ENCODE assay signal across 19 mouse cellular contexts in the genomic region with DNA sequence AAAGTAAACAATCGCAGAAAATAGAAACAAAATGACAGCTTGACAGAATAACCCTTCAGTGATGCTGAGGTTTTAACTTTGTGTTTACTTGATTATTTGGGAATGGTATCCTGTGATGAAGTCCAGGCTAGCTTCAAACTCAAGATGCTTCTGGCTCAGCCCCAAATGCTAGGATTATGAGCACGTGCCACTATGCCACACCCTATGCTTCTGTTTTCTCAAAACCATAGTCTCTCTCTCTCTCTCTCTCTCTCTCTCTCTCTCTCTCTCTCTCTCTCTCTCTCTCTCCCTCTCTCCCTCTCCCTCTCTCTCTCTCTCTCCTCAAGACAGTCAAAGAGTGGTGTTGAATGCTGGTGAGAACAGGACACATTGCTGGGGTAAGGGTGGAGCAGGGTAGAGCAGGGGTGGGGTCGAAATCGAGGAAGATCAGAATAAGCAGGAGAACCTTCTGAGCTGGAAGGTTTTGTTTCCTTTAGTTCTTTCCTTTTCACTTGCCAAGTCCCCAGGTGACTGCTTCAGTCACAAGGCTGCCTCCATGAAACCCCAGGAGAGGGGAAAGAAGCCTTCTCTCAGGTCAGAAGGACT.
A peak's percentile ranks its signal among the peaks of the same experiment; 100 is the strongest.
DNase-seq lines count a peak whose midpoint lies in the region; ATAC-seq and TF ChIP-seq lines count a peak whose summit lies in the region.
"Had no signal": no experiment of that assay in that cellular context is flagged by ENCODE, and none has a peak within 500 bp of the region (broad histone marks: within the 10 kb centered on the region; RNA-seq: fewer than 3 reads in every experiment).

No protein-coding gene starts in this region.

- no peak for DNase-seq in lung, adult 2 months
- no peak for DNase-seq in stomach, postnatal 0 days (ENCODE audit: low spot score)
- DNase-seq in B cell, adult 2 months, result no peak
- no peak for DNase-seq in layer of hippocampus, adult 8-10 months (ENCODE audit: low spot score in 2 of 2)
- DNase-seq: cerebellum, postnatal 14 days; heart, postnatal 36 days; kidney, adult 11 months; layer of hippocampus, postnatal 36 days; retina, postnatal 1 day; right cerebral cortex, postnatal 4 days had no signal

- no peak overlapping the region for H3K4me3 ChIP-seq in lung, embryonic 15.5 days
- H3K4me3 ChIP-seq in lung, adult 2 months (replicated peaks; ENCODE audit: extremely low read depth, low read depth, low read length), result no peak overlapping the region
- no peak overlapping the region for H3K4me3 ChIP-seq in liver, embryonic 16.5 days (ENCODE audit: low read depth, low read length)
- H3K4me3 ChIP-seq in stomach, postnatal 0 days (ENCODE audit: low read depth, low read length), result no peak overlapping the region
- H3K4me3 ChIP-seq: forebrain, embryonic 13.5 days; hindbrain, embryonic 15.5 days; limb, embryonic 13.5 days; midbrain, embryonic 12.5 days had no signal

- WGBS in lung, embryonic 15.5 days, result 47% methylated on average over 4 of the region's 4 CpGs
- WGBS in lung, adult 2 months, result 50% methylated on average over 4 of the region's 4 CpGs
- WGBS in liver, embryonic 16.5 days (ENCODE audit: insufficient replicate concordance), result 41% methylated on average over 4 of the region's 4 CpGs
- WGBS in stomach, postnatal 0 days, result 48% methylated on average over 4 of the region's 4 CpGs

- no peaks in the 10 kb centered on the region for H3K9me3 ChIP-seq in lung, embryonic 15.5 days
- H3K9me3 ChIP-seq in liver, embryonic 16.5 days (replicated peaks; ENCODE audit: control insufficient read depth, low read length), result no peaks in the 10 kb centered on the region
- H3K9me3 ChIP-seq in stomach, postnatal 0 days (ENCODE audit: control insufficient read depth, low read length), result no peaks in the 10 kb centered on the region
- H3K9me3 ChIP-seq: forebrain, embryonic 13.5 days; hindbrain, embryonic 15.5 days; limb, embryonic 13.5 days; midbrain, embryonic 12.5 days had no signal

- ATAC-seq in lung, embryonic 15.5 days (ENCODE audit: borderline replicate concordance, extremely low read depth, low FRiP score, low TSS enrichment), result no peak
- ATAC-seq in erythroid progenitor cell, adult 5-6 weeks (replicated peaks; ENCODE audit: low FRiP score, poor library complexity, severe bottlenecking), result peak; percentile 62
- peak; percentile 61 for ATAC-seq in liver, embryonic 16.5 days (ENCODE audit: low read depth)
- ATAC-seq in stomach, postnatal 0 days (ENCODE audit: low FRiP score, low TSS enrichment), result no peak
- ATAC-seq: forebrain, embryonic 13.5 days; Patski had no signal

- H3K36me3 ChIP-seq in lung, embryonic 15.5 days, result no peaks in the 10 kb centered on the region
- no peaks in the 10 kb centered on the region for H3K36me3 ChIP-seq in liver, embryonic 16.5 days (ENCODE audit: control insufficient read depth, insufficient read depth)
- H3K36me3 ChIP-seq in stomach, postnatal 0 days (ENCODE audit: control insufficient read depth, insufficient read depth, low read length), result no peaks in the 10 kb centered on the region
- H3K36me3 ChIP-seq: hindbrain, embryonic 15.5 days; limb, embryonic 13.5 days; midbrain, embryonic 12.5 days had no signal

- no peak overlapping the region for H3K9ac ChIP-seq in lung, embryonic 15.5 days
- no peak overlapping the region for H3K9ac ChIP-seq in liver, embryonic 16.5 days (ENCODE audit: low read depth, low read length)
- no peak overlapping the region for H3K9ac ChIP-seq in stomach, postnatal 0 days (ENCODE audit: low read length)
- H3K9ac ChIP-seq: forebrain, embryonic 13.5 days; hindbrain, embryonic 15.5 days; limb, embryonic 13.5 days; midbrain, embryonic 12.5 days had no signal

- no peak overlapping the region; the same call in 1 of the 2 replicates for H3K4me2 ChIP-seq in lung, embryonic 15.5 days
- H3K4me2 ChIP-seq in liver, embryonic 16.5 days (ENCODE audit: low read depth, low read length), result no peak overlapping the region
- no peak overlapping the region for H3K4me2 ChIP-seq in stomach, postnatal 0 days (replicated peaks; ENCODE audit: low read depth)
- H3K4me2 ChIP-seq: forebrain, embryonic 13.5 days; hindbrain, embryonic 15.5 days; limb, embryonic 13.5 days; midbrain, embryonic 12.5 days had no signal

- TF ChIP-seq POLR2A in lung, adult 2 months (IDR thresholded peaks at IDR 0.05; ENCODE audit: borderline replicate concordance, extremely low read depth, low read depth, low read length), result no peak

- no peaks in the 10 kb centered on the region for H3K27me3 ChIP-seq in lung, embryonic 15.5 days
- no peaks in the 10 kb centered on the region for H3K27me3 ChIP-seq in liver, embryonic 16.5 days (ENCODE audit: control insufficient read depth, insufficient read depth, low read depth, low read length)
- no peaks in the 10 kb centered on the region for H3K27me3 ChIP-seq in stomach, postnatal 0 days (ENCODE audit: control insufficient read depth, insufficient read depth, low read length)
- H3K27me3 ChIP-seq: forebrain, embryonic 13.5 days; hindbrain, embryonic 15.5 days; midbrain, embryonic 12.5 days; Patski had no signal

- peaks cover 11% of the 10 kb centered on the region for H3K4me1 ChIP-seq in lung, embryonic 15.5 days
- peaks cover 18% of the 10 kb centered on the region for H3K4me1 ChIP-seq in lung, adult 2 months (ENCODE audit: control insufficient read depth, insufficient read depth, low read length)
- H3K4me1 ChIP-seq in liver, embryonic 16.5 days (ENCODE audit: control insufficient read depth, low read depth, low read length), result peaks cover 17% of the 10 kb centered on the region
- no peaks in the 10 kb centered on the region for H3K4me1 ChIP-seq in stomach, postnatal 0 days (replicated peaks; ENCODE audit: control insufficient read depth, insufficient read depth)
- H3K4me1 ChIP-seq: forebrain, embryonic 13.5 days; hindbrain, embryonic 15.5 days; limb, embryonic 13.5 days; midbrain, embryonic 12.5 days had no signal

- TF ChIP-seq EP300 in stomach, postnatal 0 days (optimal IDR thresholded peaks at IDR 0.05), result no peak

- no peak for TF ChIP-seq CTCF in lung, adult 2 months (IDR thresholded peaks at IDR 0.05; ENCODE audit: insufficient read depth, low read length)
- no peak for TF ChIP-seq CTCF in stomach, postnatal 0 days (IDR thresholded peaks at IDR 0.05; ENCODE audit: low read depth)

- H3K27ac ChIP-seq in lung, embryonic 15.5 days, result peak overlapping the region; percentile 47
- peak overlapping the region; percentile 71 for H3K27ac ChIP-seq in liver, embryonic 16.5 days (ENCODE audit: low read length)
- 0 out of 2 replicates have a peak overlapping the region, but pooled peaks have one; percentile 36 for H3K27ac ChIP-seq in stomach, postnatal 0 days (replicated peaks)
- H3K27ac ChIP-seq: forebrain, embryonic 13.5 days; hindbrain, embryonic 15.5 days; kidney, postnatal 0 days; limb, embryonic 13.5 days; midbrain, embryonic 12.5 days had no signal

Comparison
In these comparisons a context has a peak if more than half of its experiments do, and no peak if none do; other contexts are left out.
1. ATAC-seq: peak in erythroid progenitor cell, adult 5-6 weeks (single experiment) and liver, embryonic 16.5 days (single experiment); none in lung, embryonic 15.5 days (single experiment) and stomach, postnatal 0 days (single experiment).
2. Peak in every context shown above with its lines, with median percentiles within 50 percentile points of each other: H3K27ac ChIP-seq.